Mouse (Mus musculus): ENCODE results near the gene Smad3. TPM values are rescaled to one million over a fixed set of nuclear protein-coding genes. Genes with fewer than 3 reads are reported as not detected.
A peak's percentile ranks its signal among the peaks of the same experiment; 100 is the strongest.

Gene Smad3
- polyA plus RNA-seq, 1 experiment, result 33.5 TPM

GRCm38 (mm10) chr9:63698320-63699045 lies 59.3 kb downstream of the Smad3 start:
- 32% methylated on average over 6 of the region's 7 CpGs for WGBS
- H3K4me3 ChIP-seq (ENCODE audit: insufficient read depth, low read depth, low read length), result no peak overlapping the region
- H3K4me1 ChIP-seq (ENCODE audit: control insufficient read depth, insufficient read depth, low read length), result peaks cover 40% of the 10 kb centered on the region
- peak overlapping the region; percentile 58 for H3K27ac ChIP-seq (ENCODE audit: insufficient read depth, low read depth, low read length)
- no peaks in the 10 kb centered on the region for H3K36me3 ChIP-seq (ENCODE audit: control insufficient read depth, insufficient read depth, low read length)
- H3K27me3 ChIP-seq (replicated peaks; ENCODE audit: control insufficient read depth, insufficient read depth, low read length), result no peaks in the 10 kb centered on the region
- DNase-seq, result peak; percentile 80
- no peak for TF ChIP-seq CTCF (conservative IDR thresholded peaks at IDR 0.05; ENCODE audit: insufficient read depth, insufficient read length, low read depth, low read length)
- no peak for TF ChIP-seq POLR2A (IDR thresholded peaks at IDR 0.05; ENCODE audit: low read depth, low read length)

GRCm38 (mm10) chr9:63697606-63698005 lies 60.2 kb downstream of the Smad3 start:
- 65% methylated on average over 5 of the region's 5 CpGs for WGBS
- DNase-seq, result no peak
- Histone ChIP-seq H3K4me3 (ENCODE audit: insufficient read depth, low read depth, low read length) (no peak overlapping the region), H3K36me3 (ENCODE audit: control insufficient read depth, insufficient read depth, low read length) (no peaks in the 10 kb centered on the region), H3K27me3 (replicated peaks; ENCODE audit: control insufficient read depth, insufficient read depth, low read length) (no peaks in the 10 kb centered on the region), H3K4me1 (ENCODE audit: control insufficient read depth, insufficient read depth, low read length) (peaks cover 32% of the 10 kb centered on the region), H3K27ac (ENCODE audit: insufficient read depth, low read depth, low read length) (0 out of 2 replicates have a peak overlapping the region, but pooled peaks have one; percentile 3)
- TF ChIP-seq POLR2A (IDR thresholded peaks at IDR 0.05; ENCODE audit: low read depth, low read length) (no peak), CTCF (conservative IDR thresholded peaks at IDR 0.05; ENCODE audit: insufficient read depth, insufficient read length, low read depth, low read length) (no peak)

GRCm38 (mm10) chr9:63696463-63697105 lies 61.2 kb downstream of the Smad3 start:
- Histone ChIP-seq H3K4me3 (ENCODE audit: insufficient read depth, low read depth, low read length) (no peak overlapping the region), H3K36me3 (ENCODE audit: control insufficient read depth, insufficient read depth, low read length) (no peaks in the 10 kb centered on the region), H3K27ac (ENCODE audit: insufficient read depth, low read depth, low read length) (0 out of 2 replicates have a peak overlapping the region, but pooled peaks have one; percentile 3), H3K4me1 (ENCODE audit: control insufficient read depth, insufficient read depth, low read length) (peaks cover 27% of the 10 kb centered on the region), H3K27me3 (replicated peaks; ENCODE audit: control insufficient read depth, insufficient read depth, low read length) (no peaks in the 10 kb centered on the region)
- 23% methylated on average over 10 of the region's 10 CpGs for WGBS
- DNase-seq, result peak; percentile 57
- TF ChIP-seq CTCF (conservative IDR thresholded peaks at IDR 0.05; ENCODE audit: insufficient read depth, insufficient read length, low read depth, low read length) (no peak), POLR2A (IDR thresholded peaks at IDR 0.05; ENCODE audit: low read depth, low read length) (no peak)

GRCm38 (mm10) chr9:63691960-63692359 lies 65.8 kb downstream of the Smad3 start:
- H3K4me3 ChIP-seq (ENCODE audit: insufficient read depth, low read depth, low read length), result no peak overlapping the region
- H3K36me3 ChIP-seq (ENCODE audit: control insufficient read depth, insufficient read depth, low read length), result no peaks in the 10 kb centered on the region
- peaks cover 9% of the 10 kb centered on the region for H3K4me1 ChIP-seq (ENCODE audit: control insufficient read depth, insufficient read depth, low read length)
- no peaks in the 10 kb centered on the region for H3K27me3 ChIP-seq (replicated peaks; ENCODE audit: control insufficient read depth, insufficient read depth, low read length)
- 25% methylated on average over 2 of the region's 2 CpGs for WGBS
- DNase-seq, result no peak
- TF ChIP-seq CTCF (conservative IDR thresholded peaks at IDR 0.05; ENCODE audit: insufficient read depth, insufficient read length, low read depth, low read length) (no peak), POLR2A (IDR thresholded peaks at IDR 0.05; ENCODE audit: low read depth, low read length) (no peak)
- H3K27ac ChIP-seq (ENCODE audit: insufficient read depth, low read depth, low read length), result no peak overlapping the region

GRCm38 (mm10) chr9:63690511-63690910 lies 67.3 kb downstream of the Smad3 start:
- no peak for DNase-seq
- no peak for TF ChIP-seq CTCF (conservative IDR thresholded peaks at IDR 0.05; ENCODE audit: insufficient read depth, insufficient read length, low read depth, low read length)
- no peak for TF ChIP-seq POLR2A (IDR thresholded peaks at IDR 0.05; ENCODE audit: low read depth, low read length)

GRCm38 (mm10) chr9:63687413-63688015 lies 70.3 kb downstream of the Smad3 start:
- WGBS, result 63% methylated on average over 7 of the region's 7 CpGs
- Histone ChIP-seq H3K4me1 (ENCODE audit: control insufficient read depth, insufficient read depth, low read length) (0 out of 2 replicates have a peak, but pooled peaks cover 3% of the 10 kb centered on the region), H3K27me3 (replicated peaks; ENCODE audit: control insufficient read depth, insufficient read depth, low read length) (no peaks in the 10 kb centered on the region), H3K27ac (ENCODE audit: insufficient read depth, low read depth, low read length) (0 out of 2 replicates have a peak overlapping the region, but pooled peaks have one; percentile 53), H3K4me3 (ENCODE audit: insufficient read depth, low read depth, low read length) (no peak overlapping the region), H3K36me3 (ENCODE audit: control insufficient read depth, insufficient read depth, low read length) (no peaks in the 10 kb centered on the region)
- TF ChIP-seq POLR2A (IDR thresholded peaks at IDR 0.05; ENCODE audit: low read depth, low read length), result no peak
- no peak for TF ChIP-seq CTCF (conservative IDR thresholded peaks at IDR 0.05; ENCODE audit: insufficient read depth, insufficient read length, low read depth, low read length)
- peak; percentile 80 for DNase-seq

More at GRCm38 (mm10) chr9:63690511-63690910, 67.3 kb downstream of the Smad3 start:
- Histone ChIP-seq H3K4me1 (ENCODE audit: control insufficient read depth, insufficient read depth, low read length) (0 out of 2 replicates have a peak, but pooled peaks cover 3% of the 10 kb centered on the region), H3K36me3 (ENCODE audit: control insufficient read depth, insufficient read depth, low read length) (no peaks in the 10 kb centered on the region), H3K27ac (ENCODE audit: insufficient read depth, low read depth, low read length) (no peak overlapping the region), H3K27me3 (replicated peaks; ENCODE audit: control insufficient read depth, insufficient read depth, low read length) (no peaks in the 10 kb centered on the region), H3K4me3 (ENCODE audit: insufficient read depth, low read depth, low read length) (no peak overlapping the region)
- WGBS, result 71% methylated on average over 1 of the region's 1 CpGs

- DNase-seq, result no peak
- H3K4me3 ChIP-seq (ENCODE audit: insufficient read depth, low read depth, low read length), result no peak overlapping the region
- H3K4me1 ChIP-seq (ENCODE audit: control insufficient read depth, insufficient read depth, low read length), result 0 out of 2 replicates have a peak, but pooled peaks cover 6% of the 10 kb centered on the region
- H3K27ac ChIP-seq (ENCODE audit: insufficient read depth, low read depth, low read length), result no peak overlapping the region
- no peak for TF ChIP-seq POLR2A (IDR thresholded peaks at IDR 0.05; ENCODE audit: low read depth, low read length)
- no peak for TF ChIP-seq CTCF (conservative IDR thresholded peaks at IDR 0.05; ENCODE audit: insufficient read depth, insufficient read length, low read depth, low read length)
- WGBS, result 88% methylated on average over 5 of the region's 5 CpGs
- H3K36me3 ChIP-seq (ENCODE audit: control insufficient read depth, insufficient read depth, low read length), result no peaks in the 10 kb centered on the region
- no peaks in the 10 kb centered on the region for H3K27me3 ChIP-seq (replicated peaks; ENCODE audit: control insufficient read depth, insufficient read depth, low read length)
These were observed 72.4 kb downstream of the Smad3 start for GRCm38 (mm10) chr9:63685352-63685751.
